Mouse (Mus musculus): Measurements from ENCODE around the gene Cd209g. TPM values are rescaled to one million over a fixed set of nuclear protein-coding genes. Genes with fewer than 3 reads are reported as not detected.

Cd209g gene
- polyA plus RNA-seq, 1 experiment from 2014 or later, result not detected

DNA sequence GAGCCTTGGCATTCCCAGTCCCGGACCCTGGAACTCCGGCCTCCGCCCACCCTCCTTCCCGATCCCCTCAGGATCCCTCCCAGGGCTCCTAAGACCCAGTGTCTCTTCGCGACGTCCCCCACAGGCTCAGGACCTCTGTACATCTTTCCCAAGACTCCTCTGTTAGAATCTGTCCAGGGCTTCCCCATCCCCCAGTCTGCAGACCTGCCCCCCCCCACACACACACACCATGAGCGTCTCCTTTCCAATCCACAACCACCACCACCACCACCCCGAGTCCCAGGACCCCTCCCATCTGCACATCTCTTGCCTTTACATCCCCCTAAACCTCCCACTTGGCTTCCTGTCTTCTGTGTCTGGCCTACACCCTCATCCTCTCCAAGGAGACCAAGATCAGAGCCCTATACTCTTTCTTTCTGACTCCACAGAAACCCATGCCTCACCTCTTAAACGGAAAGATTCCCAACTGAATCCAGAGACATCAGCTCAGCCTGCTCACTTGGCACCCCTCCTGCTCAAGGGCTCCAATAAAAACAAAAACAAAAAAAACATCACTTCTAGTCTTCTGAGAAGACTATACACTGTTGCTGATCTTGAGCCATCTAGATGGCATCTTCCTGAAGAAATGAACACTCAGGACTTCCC lies 33.1 kb downstream of the Cd209g start:
- H3K36me3 ChIP-seq, result no peaks in the 10 kb centered on the region
- peak; percentile 4 for ATAC-seq (replicated peaks)
- peak overlapping the region; percentile 97 for H3K4me3 ChIP-seq
- 11% methylated on average over 10 of the region's 10 CpGs for WGBS
- peak overlapping the region; percentile 47 for H3K4me2 ChIP-seq (replicated peaks)
- H3K27ac ChIP-seq (replicated peaks), result peak overlapping the region; percentile 74
- H3K9me3 ChIP-seq, result no peaks in the 10 kb centered on the region
- no peaks in the 10 kb centered on the region for H3K27me3 ChIP-seq
- H3K9ac ChIP-seq (replicated peaks), result peak overlapping the region; percentile 91
- peaks cover 38% of the 10 kb centered on the region for H3K4me1 ChIP-seq

DNA sequence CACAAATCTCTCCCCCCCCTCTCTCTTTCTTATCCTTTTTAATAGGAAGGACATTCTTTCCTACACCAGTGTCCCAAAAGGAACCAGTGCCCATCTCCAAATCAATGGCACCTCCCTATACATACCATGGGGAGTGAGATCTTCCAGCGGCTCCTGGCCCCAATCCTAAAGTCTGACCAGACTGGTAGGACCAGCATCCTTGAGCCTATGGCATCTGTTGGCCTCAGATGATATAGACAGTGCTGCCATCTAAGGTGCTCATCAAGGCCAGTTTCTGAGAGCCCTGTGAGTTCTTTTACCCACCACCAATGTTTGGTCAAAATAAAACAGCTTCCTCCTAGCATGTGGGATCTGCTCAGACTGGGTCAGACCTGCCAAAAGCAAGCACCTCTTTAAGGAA lies 34.0 kb downstream of the Cd209g start:
- no peaks in the 10 kb centered on the region for H3K27me3 ChIP-seq
- 94% methylated on average over 1 of the region's 1 CpGs for WGBS
- H3K4me1 ChIP-seq, result peaks cover 38% of the 10 kb centered on the region
- no peaks in the 10 kb centered on the region for H3K9me3 ChIP-seq
- no peak overlapping the region for H3K9ac ChIP-seq (replicated peaks)
- H3K4me2 ChIP-seq (replicated peaks), result peak overlapping the region; percentile 47
- no peaks in the 10 kb centered on the region for H3K36me3 ChIP-seq
- no peak overlapping the region for H3K27ac ChIP-seq (replicated peaks)
- ATAC-seq (replicated peaks), result no peak
- H3K4me3 ChIP-seq, result no peak overlapping the region

DNA sequence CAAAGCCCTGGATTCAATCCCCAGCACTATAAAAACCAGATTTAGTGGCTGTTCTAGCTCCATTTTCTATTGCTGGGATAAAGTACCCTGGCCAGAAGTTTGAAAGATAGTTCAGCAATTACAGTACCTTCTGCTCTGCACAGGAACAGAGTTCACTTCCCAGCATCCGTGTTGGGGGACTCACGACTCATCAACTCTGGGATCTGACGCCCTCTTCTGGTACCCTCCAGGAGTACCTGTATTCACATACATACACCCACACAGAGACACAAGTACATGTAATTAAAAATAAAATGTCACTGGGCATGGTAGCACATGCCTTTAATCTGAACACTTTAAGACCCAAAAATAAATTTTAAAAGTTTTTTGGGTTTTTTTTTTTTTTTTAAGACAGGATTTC lies 38.6 kb downstream of the Cd209g start:
- H3K27ac ChIP-seq (replicated peaks), result no peak overlapping the region
- ATAC-seq (replicated peaks), result no peak
- H3K4me1 ChIP-seq, result peaks cover 27% of the 10 kb centered on the region
- no peaks in the 10 kb centered on the region for H3K9me3 ChIP-seq
- WGBS, result 58% methylated on average over 3 of the region's 3 CpGs
- H3K4me2 ChIP-seq (replicated peaks), result no peak overlapping the region
- no peak overlapping the region for H3K9ac ChIP-seq (replicated peaks)
- H3K36me3 ChIP-seq, result peaks cover 14% of the 10 kb centered on the region; the same call in 1 of the 2 replicates
- no peaks in the 10 kb centered on the region for H3K27me3 ChIP-seq
- H3K4me3 ChIP-seq, result no peak overlapping the region

DNA sequence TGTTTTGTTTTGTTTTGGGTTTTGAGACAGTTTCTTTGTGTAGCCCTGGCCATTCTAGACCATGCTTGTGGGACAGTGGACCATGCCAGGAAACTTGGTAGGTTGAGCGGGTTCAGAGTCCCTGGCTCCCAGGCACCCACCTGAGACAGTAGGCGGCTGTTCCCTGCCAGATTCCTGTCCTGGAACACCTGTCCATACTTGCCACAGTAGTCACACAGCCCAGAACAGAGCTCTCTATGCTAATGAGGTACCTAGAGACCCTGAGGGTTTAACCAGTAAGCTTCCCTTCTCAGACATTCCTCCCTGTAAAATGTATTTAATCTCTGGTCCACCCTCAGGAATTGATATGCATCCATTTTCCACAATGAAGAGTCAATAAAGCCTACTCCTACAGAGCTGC lies 40.1 kb downstream of the Cd209g start:
- ATAC-seq (replicated peaks), result 0 out of 2 replicates have a peak, but pooled peaks have one; percentile 26

DNA sequence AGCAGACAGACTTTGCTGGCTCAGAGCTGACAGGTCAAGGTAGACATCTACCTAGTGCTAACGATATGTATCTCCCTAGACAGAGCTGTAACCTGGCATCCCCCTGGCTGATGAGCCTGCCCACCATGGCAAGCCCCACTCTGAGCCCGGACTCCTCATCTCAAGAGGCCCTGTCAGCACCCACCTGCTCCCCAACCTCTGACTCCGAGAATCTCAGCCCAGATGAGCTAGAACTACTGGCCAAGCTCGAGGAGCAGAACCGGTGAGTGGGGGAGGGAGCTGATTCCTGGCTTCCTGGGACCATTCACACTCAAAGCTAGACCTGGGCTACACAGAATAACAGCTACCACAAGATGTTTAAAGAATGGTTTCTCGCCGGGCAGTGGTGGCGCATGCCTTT lies 49.5 kb downstream of the Cd209g start:
- no peaks in the 10 kb centered on the region for H3K9me3 ChIP-seq
- no peaks in the 10 kb centered on the region for H3K4me1 ChIP-seq
- H3K4me3 ChIP-seq, result no peak overlapping the region
- no peak overlapping the region for H3K9ac ChIP-seq (replicated peaks)
- no peak for ATAC-seq (replicated peaks)
- peaks cover 59% of the 10 kb centered on the region for H3K36me3 ChIP-seq
- H3K4me2 ChIP-seq (replicated peaks), result no peak overlapping the region
- WGBS, result 86% methylated on average over 8 of the region's 8 CpGs
- H3K27me3 ChIP-seq, result no peaks in the 10 kb centered on the region
- no peak overlapping the region for H3K27ac ChIP-seq (replicated peaks)

More for the DNA sequence above, 40.1 kb downstream of the Cd209g start:
- H3K9me3 ChIP-seq, result no peaks in the 10 kb centered on the region
- peaks cover 11% of the 10 kb centered on the region; the same call in 1 of the 2 replicates for H3K4me1 ChIP-seq
- no peak overlapping the region for H3K4me2 ChIP-seq (replicated peaks)
- no peak overlapping the region for H3K27ac ChIP-seq (replicated peaks)
- no peak overlapping the region for H3K9ac ChIP-seq (replicated peaks)
- H3K27me3 ChIP-seq, result no peaks in the 10 kb centered on the region
- 70% methylated on average over 2 of the region's 2 CpGs for WGBS
- peaks cover 19% of the 10 kb centered on the region for H3K36me3 ChIP-seq
- no peak overlapping the region for H3K4me3 ChIP-seq

DNA sequence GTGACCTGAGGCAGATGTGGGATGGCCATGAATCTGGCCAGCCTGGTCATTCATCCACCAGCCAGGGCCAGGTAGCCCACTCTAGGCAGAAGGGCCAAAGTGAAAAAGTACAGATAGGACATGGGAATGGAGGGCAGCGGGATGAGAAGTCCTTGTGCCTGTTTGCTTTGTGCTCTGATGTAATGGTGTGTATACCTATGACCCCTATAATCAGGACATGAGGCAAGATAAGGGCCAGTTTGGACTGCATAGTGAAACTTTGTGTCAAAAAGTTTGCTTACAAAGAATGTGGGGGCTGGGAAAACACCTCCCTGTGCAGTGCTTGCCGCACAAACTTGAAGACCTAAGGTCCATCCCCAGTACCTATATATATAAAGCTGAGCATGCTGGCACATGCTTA lies 52.3 kb downstream of the Cd209g start:
- no peak overlapping the region for H3K4me2 ChIP-seq (replicated peaks)
- no peaks in the 10 kb centered on the region for H3K27me3 ChIP-seq
- no peak for ATAC-seq (replicated peaks)
- WGBS, result 96% methylated on average over 2 of the region's 2 CpGs
- H3K4me1 ChIP-seq, result no peaks in the 10 kb centered on the region
- no peak overlapping the region for H3K4me3 ChIP-seq
- H3K36me3 ChIP-seq, result peaks cover 69% of the 10 kb centered on the region
- no peaks in the 10 kb centered on the region for H3K9me3 ChIP-seq
- H3K9ac ChIP-seq (replicated peaks), result no peak overlapping the region
- no peak overlapping the region for H3K27ac ChIP-seq (replicated peaks)

Other genes starting within 250 kb of the Cd209g start
- gene Cd209b, start 207.3 kb upstream of the Cd209g start, polyA plus RNA-seq (2015; fragmentation: Nextera tagmentation; extraction: Ambion mirVana), result not detected in 2 replicates
- gene Cd209c, start 179.4 kb upstream of the Cd209g start, polyA plus RNA-seq (2015; fragmentation: Nextera tagmentation; extraction: Ambion mirVana), result 0.55 and 0.69 TPM in 2 replicates
- 0.22 TPM in 1 of 2 replicates, not detected in the other for gene Cd209f, start 28.3 kb upstream of the Cd209g start, polyA plus RNA-seq (2015; fragmentation: Nextera tagmentation; extraction: Ambion mirVana)
- 98.4 and 98.9 TPM in 2 replicates for gene Evi5l, start 32.5 kb downstream of the Cd209g start, polyA plus RNA-seq (2015; fragmentation: Nextera tagmentation; extraction: Ambion mirVana)
- 40.5 and 52.5 TPM in 2 replicates for gene Prr36, start 83.4 kb downstream of the Cd209g start, polyA plus RNA-seq (2015; fragmentation: Nextera tagmentation; extraction: Ambion mirVana)
- gene Lrrc8e, start 92.7 kb downstream of the Cd209g start, polyA plus RNA-seq (2015; fragmentation: Nextera tagmentation; extraction: Ambion mirVana), result not detected in 2 replicates
- 26.3 and 27.5 TPM in 2 replicates for gene Map2k7, start 104.6 kb downstream of the Cd209g start, polyA plus RNA-seq (2015; fragmentation: Nextera tagmentation; extraction: Ambion mirVana)
- 0.89 and 1.3 TPM in 2 replicates for gene Gm49320, start 104.8 kb downstream of the Cd209g start, polyA plus RNA-seq (2015; fragmentation: Nextera tagmentation; extraction: Ambion mirVana)
- gene Tgfbr3l, start 114.1 kb downstream of the Cd209g start, polyA plus RNA-seq (2015; fragmentation: Nextera tagmentation; extraction: Ambion mirVana), result 3.1 and 3.4 TPM in 2 replicates
- gene Snapc2, start 119.0 kb downstream of the Cd209g start, polyA plus RNA-seq (2015; fragmentation: Nextera tagmentation; extraction: Ambion mirVana), result 73.5 and 74.7 TPM in 2 replicates
- gene Ctxn1, start 125.2 kb downstream of the Cd209g start, polyA plus RNA-seq (2015; fragmentation: Nextera tagmentation; extraction: Ambion mirVana), result 397 and 404 TPM in 2 replicates
- 42.6 and 43.3 TPM in 2 replicates for gene Timm44, start 141.8 kb downstream of the Cd209g start, polyA plus RNA-seq (2015; fragmentation: Nextera tagmentation; extraction: Ambion mirVana)
- gene Ccl25, start 191.1 kb downstream of the Cd209g start, polyA plus RNA-seq (2015; fragmentation: Nextera tagmentation; extraction: Ambion mirVana), result 21.7 and 22.6 TPM in 2 replicates
- 149 and 159 TPM in 2 replicates for gene Elavl1, start 191.3 kb downstream of the Cd209g start, polyA plus RNA-seq (2015; fragmentation: Nextera tagmentation; extraction: Ambion mirVana)

Data from forebrain, embryonic 15.5 days (tissue).